Mouse (Mus musculus): ENCODE results near the gene Cxcl3. TPM values are rescaled to one million over a fixed set of nuclear protein-coding genes. Genes with fewer than 3 reads are reported as not detected.
A peak's percentile ranks its signal among the peaks of the same experiment; 100 is the strongest.

Gene Cxcl3
- not detected in 2 replicates for polyA plus RNA-seq (2015; fragmentation: Nextera tagmentation; extraction: Ambion mirVana)

GRCm38 (mm10) chr5:90785659-90786588, at the start of gene Cxcl3:
Cxcl3 (plus strand) TSS chr5:90786103.
- no peaks in the 10 kb centered on the region for H3K9me3 ChIP-seq (replicated peaks)
- peak within 1 kb of the TSS; percentile 19; the same call in 1 of the 2 replicates for H3K9ac ChIP-seq
- H3K4me1 ChIP-seq (replicated peaks): peaks cover 4% of the 10 kb centered on the region
- H3K4me3 ChIP-seq: peak within 1 kb of the TSS; percentile 48
- peak; percentile 75 for ATAC-seq (replicated peaks; ENCODE audit: insufficient number of reproducible peaks, insufficient read depth, low FRiP score, low read depth)
- no peaks in the 10 kb centered on the region for H3K36me3 ChIP-seq
- H3K27ac ChIP-seq: no peak within 1 kb of the TSS
- no peaks in the 10 kb centered on the region for H3K27me3 ChIP-seq
- WGBS: 14% methylated on average over 26 of the region's 26 CpGs
- H3K4me2 ChIP-seq: peak within 1 kb of the TSS; percentile 92

GRCm38 (mm10) chr5:90742029-90742428, 43.9 kb upstream of the Cxcl3 start:
- Histone ChIP-seq H3K9ac (no peak overlapping the region), H3K4me1 (replicated peaks) (no peaks in the 10 kb centered on the region), H3K27me3 (no peaks in the 10 kb centered on the region), H3K4me2 (no peak overlapping the region), H3K4me3 (no peak overlapping the region), H3K27ac (no peak overlapping the region), H3K36me3 (no peaks in the 10 kb centered on the region), H3K9me3 (replicated peaks) (no peaks in the 10 kb centered on the region)
- WGBS: 63% methylated on average over 4 of the region's 4 CpGs
- ATAC-seq (replicated peaks; ENCODE audit: insufficient number of reproducible peaks, insufficient read depth, low FRiP score, low read depth): no peak

GRCm38 (mm10) chr5:90753934-90754333, 32.0 kb upstream of the Cxcl3 start:
- no peak overlapping the region for H3K4me3 ChIP-seq
- no peaks in the 10 kb centered on the region for H3K9me3 ChIP-seq (replicated peaks)
- H3K4me1 ChIP-seq (replicated peaks): peaks cover 9% of the 10 kb centered on the region
- H3K27ac ChIP-seq: no peak overlapping the region
- no peaks in the 10 kb centered on the region for H3K36me3 ChIP-seq
- no peak for ATAC-seq (replicated peaks; ENCODE audit: insufficient number of reproducible peaks, insufficient read depth, low FRiP score, low read depth)
- no peak overlapping the region for H3K4me2 ChIP-seq
- 80% methylated on average over 1 of the region's 1 CpGs for WGBS
- peaks cover 8% of the 10 kb centered on the region for H3K27me3 ChIP-seq
- no peak overlapping the region for H3K9ac ChIP-seq

GRCm38 (mm10) chr5:90758020-90758605, 27.8 kb upstream of the Cxcl3 start:
- Histone ChIP-seq H3K4me3 (no peak overlapping the region), H3K27ac (no peak overlapping the region), H3K27me3 (peaks cover 17% of the 10 kb centered on the region), H3K4me2 (no peak overlapping the region), H3K4me1 (replicated peaks) (peaks cover 16% of the 10 kb centered on the region), H3K9ac (no peak overlapping the region), H3K36me3 (no peaks in the 10 kb centered on the region), H3K9me3 (replicated peaks) (no peaks in the 10 kb centered on the region)
- 33% methylated on average over 5 of the region's 5 CpGs for WGBS
- no peak for ATAC-seq (replicated peaks; ENCODE audit: insufficient number of reproducible peaks, insufficient read depth, low FRiP score, low read depth)

GRCm38 (mm10) chr5:90759077-90760065, 26.5 kb upstream of the Cxcl3 start, which contains the start of gene Cxcl5:
Cxcl5 (plus strand) TSS chr5:90759360.
- no peak for ATAC-seq (replicated peaks; ENCODE audit: insufficient number of reproducible peaks, insufficient read depth, low FRiP score, low read depth)

GRCm38 (mm10) chr5:90760303-90760702, 25.6 kb upstream of the Cxcl3 start:
- no peak for ATAC-seq (replicated peaks; ENCODE audit: insufficient number of reproducible peaks, insufficient read depth, low FRiP score, low read depth)
- H3K36me3 ChIP-seq: no peaks in the 10 kb centered on the region
- no peak overlapping the region for H3K4me3 ChIP-seq
- peaks cover 16% of the 10 kb centered on the region for H3K4me1 ChIP-seq (replicated peaks)
- peaks cover 17% of the 10 kb centered on the region for H3K27me3 ChIP-seq
- no peak overlapping the region for H3K4me2 ChIP-seq
- no peak overlapping the region for H3K27ac ChIP-seq
- H3K9me3 ChIP-seq (replicated peaks): no peaks in the 10 kb centered on the region
- no peak overlapping the region for H3K9ac ChIP-seq
- 30% methylated on average over 4 of the region's 4 CpGs for WGBS

More at GRCm38 (mm10) chr5:90759077-90760065, 26.5 kb upstream of the Cxcl3 start, which contains the start of gene Cxcl5:
- H3K4me2 ChIP-seq: peak within 1 kb of the TSS; percentile 57
- no peak within 1 kb of the TSS for H3K9ac ChIP-seq
- H3K4me1 ChIP-seq (replicated peaks): peaks cover 16% of the 10 kb centered on the region
- WGBS: 7% methylated on average over 32 of the region's 32 CpGs
- H3K27me3 ChIP-seq: peaks cover 17% of the 10 kb centered on the region
- H3K4me3 ChIP-seq: peak within 1 kb of the TSS; percentile 33
- no peak within 1 kb of the TSS for H3K27ac ChIP-seq
- no peaks in the 10 kb centered on the region for H3K36me3 ChIP-seq
- no peaks in the 10 kb centered on the region for H3K9me3 ChIP-seq (replicated peaks)

- Histone ChIP-seq H3K27ac (no peak overlapping the region), H3K4me2 (no peak overlapping the region), H3K4me1 (replicated peaks) (peaks cover 16% of the 10 kb centered on the region), H3K27me3 (peaks cover 17% of the 10 kb centered on the region), H3K9me3 (replicated peaks) (no peaks in the 10 kb centered on the region), H3K36me3 (no peaks in the 10 kb centered on the region), H3K9ac (no peak overlapping the region), H3K4me3 (no peak overlapping the region)
- 79% methylated on average over 2 of the region's 2 CpGs for WGBS
- no peak for ATAC-seq (replicated peaks; ENCODE audit: insufficient number of reproducible peaks, insufficient read depth, low FRiP score, low read depth)
These were observed 25.1 kb upstream of the Cxcl3 start for GRCm38 (mm10) chr5:90760844-90761243.

- H3K4me1 ChIP-seq (replicated peaks): peaks cover 16% of the 10 kb centered on the region
- H3K27me3 ChIP-seq: peaks cover 17% of the 10 kb centered on the region
- no peak overlapping the region for H3K4me3 ChIP-seq
- no peak overlapping the region for H3K4me2 ChIP-seq
- H3K36me3 ChIP-seq: no peaks in the 10 kb centered on the region
- H3K9me3 ChIP-seq (replicated peaks): no peaks in the 10 kb centered on the region
- ATAC-seq (replicated peaks; ENCODE audit: insufficient number of reproducible peaks, insufficient read depth, low FRiP score, low read depth): no peak
- H3K9ac ChIP-seq: no peak overlapping the region
- H3K27ac ChIP-seq: no peak overlapping the region
- 84% methylated on average over 3 of the region's 3 CpGs for WGBS
These were observed 24.1 kb upstream of the Cxcl3 start for GRCm38 (mm10) chr5:90761834-90762233.

- WGBS: 73% methylated on average over 12 of the region's 12 CpGs
- Histone ChIP-seq H3K27me3 (peaks cover 8% of the 10 kb centered on the region), H3K9ac (no peak overlapping the region), H3K36me3 (no peaks in the 10 kb centered on the region), H3K4me2 (no peak overlapping the region), H3K9me3 (replicated peaks) (no peaks in the 10 kb centered on the region), H3K4me3 (no peak overlapping the region), H3K4me1 (replicated peaks) (peaks cover 6% of the 10 kb centered on the region), H3K27ac (no peak overlapping the region)
- no peak for ATAC-seq (replicated peaks; ENCODE audit: insufficient number of reproducible peaks, insufficient read depth, low FRiP score, low read depth)
These were observed 21.8 kb upstream of the Cxcl3 start for GRCm38 (mm10) chr5:90763912-90764665.

GRCm38 (mm10) chr5:90765821-90766606, 19.9 kb upstream of the Cxcl3 start:
- Histone ChIP-seq H3K27ac (no peak overlapping the region), H3K4me3 (no peak overlapping the region), H3K9me3 (replicated peaks) (no peaks in the 10 kb centered on the region), H3K4me2 (no peak overlapping the region), H3K9ac (no peak overlapping the region), H3K36me3 (no peaks in the 10 kb centered on the region), H3K27me3 (no peaks in the 10 kb centered on the region), H3K4me1 (replicated peaks) (no peaks in the 10 kb centered on the region)
- ATAC-seq (replicated peaks; ENCODE audit: insufficient number of reproducible peaks, insufficient read depth, low FRiP score, low read depth): no peak
- 54% methylated on average over 8 of the region's 8 CpGs for WGBS
